Mouse (Mus musculus) T-helper 2 cell (primary cell): ENCODE measurements at regions not wholly inside any gene's neighbourhood (a gene's known extent, or its start where the extent isn't known, plus 50 kb on each side); places are given as distances from the start of the nearest gene placed in this dataset.

Source experiments
- in situ Hi-C: fragments of 300-600 bp; cut with MboI, MseI; formaldehyde crosslinking; loops from one replicate; pipeline ENCODE4 v1.15.1; 2025; ENCODE audit warnings: high pct_unique_total_duplicates

DNA sequence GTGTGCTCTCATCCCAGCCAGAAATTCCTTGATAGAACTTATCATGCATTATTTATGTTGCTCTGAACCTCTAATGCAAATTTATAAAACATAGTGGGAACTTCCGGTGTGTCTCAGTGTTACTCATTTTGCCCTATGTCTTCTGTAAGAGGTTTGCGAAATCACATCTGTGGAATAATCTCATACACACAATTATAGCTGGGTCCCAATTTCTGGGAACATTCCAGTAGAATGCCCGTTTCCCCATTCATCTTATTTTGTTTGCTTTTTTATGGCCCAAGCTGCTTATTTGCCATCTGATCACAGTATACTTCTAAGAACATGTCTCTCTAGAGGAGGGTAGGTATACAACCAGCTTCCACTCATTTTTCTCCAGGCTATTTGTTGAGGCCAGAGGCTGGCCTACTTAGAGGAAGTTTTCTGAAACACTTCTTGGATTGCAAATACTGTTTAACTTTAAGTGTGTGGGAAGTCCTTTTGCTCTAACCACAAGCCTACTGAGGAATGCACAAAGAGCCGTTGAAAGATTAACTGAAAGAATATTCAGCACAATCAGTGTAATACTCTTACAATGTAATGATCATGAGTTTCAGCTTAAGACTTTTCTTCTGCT is 474.1 kb upstream of the Slit2 start:
- in situ Hi-C loops, result no loop called here

DNA sequence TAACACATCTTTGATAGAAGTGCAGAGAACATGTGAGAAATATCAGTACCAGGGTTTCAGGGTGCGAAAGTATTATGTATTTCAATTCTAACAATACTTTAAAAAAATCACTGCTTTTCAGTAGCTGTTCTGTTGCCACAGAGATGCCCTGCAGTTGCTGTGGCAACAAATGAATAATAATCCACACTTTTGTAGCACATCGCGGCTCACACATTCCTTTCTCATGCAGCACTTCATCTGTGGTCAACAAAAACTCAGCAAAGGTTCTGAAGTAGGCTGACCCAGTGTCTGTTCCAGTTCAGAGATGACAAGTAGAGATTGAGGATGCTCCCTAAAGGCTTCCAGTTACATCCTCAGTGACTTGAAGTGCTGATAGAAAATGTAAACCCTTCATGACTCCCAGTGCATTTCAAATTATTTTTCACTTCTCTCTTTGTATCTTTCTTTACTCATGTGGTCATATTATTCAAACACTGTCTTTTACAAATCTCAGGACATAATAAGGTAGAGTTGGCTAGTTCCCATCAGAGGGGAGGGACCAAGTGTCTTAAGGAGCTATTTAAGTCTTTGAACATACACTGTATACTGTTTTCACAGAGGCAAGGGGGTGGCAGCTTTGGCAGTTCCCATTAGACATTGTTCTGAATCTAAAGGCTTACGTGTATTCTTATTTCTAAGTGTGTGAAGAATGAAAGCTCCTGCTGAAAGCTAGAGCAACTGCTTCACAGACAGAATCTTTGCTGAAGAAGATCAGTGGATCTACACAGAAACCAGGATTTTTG is 460.6 kb upstream of the Slit2 start:
- in situ Hi-C loops, result no loop called here

- in situ Hi-C loops, result no loop called here
Measured at GRCm38 (mm10) chr5:47528671-47529070, 454.3 kb upstream of the Slit2 start.

DNA sequence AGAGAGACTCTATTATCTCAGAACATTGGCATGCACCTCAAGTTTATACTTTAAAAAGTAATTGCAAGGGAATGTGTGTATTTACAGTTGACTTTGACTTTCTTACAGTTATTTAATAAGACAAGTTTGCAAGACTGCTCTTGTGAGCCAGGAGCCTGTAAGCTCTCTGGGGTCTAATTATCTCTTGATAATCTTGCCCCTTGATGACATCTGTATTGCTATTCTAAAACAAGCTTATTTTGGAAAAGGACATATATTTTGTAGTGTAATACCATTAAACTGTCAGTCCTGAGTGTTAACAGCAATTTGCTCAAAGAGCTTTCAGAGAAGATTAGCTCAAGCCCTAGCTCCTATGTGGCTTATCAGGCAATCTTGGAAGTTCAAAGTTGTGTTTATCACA is 445.4 kb upstream of the Slit2 start:
- in situ Hi-C loops, result no loop called here

- in situ Hi-C loops, result no loop called here
Measured at GRCm38 (mm10) chr5:47542248-47542647, 440.7 kb upstream of the Slit2 start.

GRCm38 (mm10) chr5:47556717-47557116 is 426.2 kb upstream of the Slit2 start:
- in situ Hi-C loops, result no loop called here

- in situ Hi-C loops, result no loop called here
Measured at GRCm38 (mm10) chr5:47557152-47557800, 425.7 kb upstream of the Slit2 start.
